Mouse (Mus musculus) heart, postnatal 0 days (tissue): Measurements from ENCODE around the gene Atg4a.

ENCODE experiments used
- CTCF ChIP-seq: IDR thresholded peaks from 2 replicates; pipeline ENCODE4 v1.5.1; 2016; ENCODE audit warnings: antibody characterized with exemption, control low read depth, low read depth
- EP300 ChIP-seq: IDR thresholded peaks from 2 replicates; pipeline ENCODE4 v1.6.1; 2016; ENCODE audit warnings: antibody characterized with exemption, low read depth

DNA sequence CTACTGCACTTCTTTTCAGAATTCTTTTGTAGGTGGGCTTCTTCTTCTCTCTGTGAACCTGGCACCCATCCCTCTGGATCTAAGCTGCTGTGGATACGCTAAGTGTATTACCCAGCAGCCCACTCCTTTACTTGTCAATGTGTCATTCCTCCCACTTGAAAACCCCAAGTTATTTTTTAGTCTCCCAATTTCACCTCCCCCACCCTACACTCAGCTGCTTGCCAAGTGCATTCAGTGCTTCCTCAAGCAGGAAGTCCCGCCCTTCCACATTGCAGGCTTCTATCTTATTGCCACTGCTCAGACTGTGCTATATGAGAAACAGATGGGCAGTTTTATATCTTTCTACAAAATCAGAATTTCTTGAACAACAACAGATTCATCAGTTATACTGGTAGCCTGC is 22.8 kb downstream of the Atg4a start:
- TF ChIP-seq EP300 (no peak), CTCF (no peak)
